Mouse (Mus musculus) myocyte (in vitro differentiated cells): Measurements from ENCODE around the gene Ablim2.

Source experiments
- CEBPB ChIP-seq: IDR thresholded peaks from 2 replicates; pipeline ENCODE4 v1.6.1; 2011; ENCODE audit warnings: mild to moderate bottlenecking, moderate library complexity; ENCODE audit not compliant: poor library complexity, insufficient read depth, severe bottlenecking
- E2F4 ChIP-seq: IDR thresholded peaks from one replicate; pipeline ENCODE4 v1.6.1; 2011; ENCODE audit warnings: mild to moderate bottlenecking, control low read depth, moderate library complexity; ENCODE audit not compliant: insufficient read depth
- MAX ChIP-seq: IDR thresholded peaks from one replicate; pipeline ENCODE4 v1.6.1; 2011; ENCODE audit warnings: low read depth, mild to moderate bottlenecking, control low read depth
- MYOD1 ChIP-seq, 3 experiments: IDR thresholded peaks; one replicate each; pipeline ENCODE4 v1.6.1; 2011; ENCODE audit warnings: control low read depth in 2 of 3, low read depth in 2 of 3, mild to moderate bottlenecking in 2 of 3, moderate library complexity in 1 of 3; ENCODE audit not compliant: insufficient read length in 2 of 3, control insufficient read depth in 1 of 3
- MYOG ChIP-seq, 3 experiments: IDR thresholded peaks; one replicate each; pipeline ENCODE4 v1.6.1; 2011; ENCODE audit warnings: control low read depth in 2 of 3, low read depth in 2 of 3, mild to moderate bottlenecking in 2 of 3; ENCODE audit not compliant: insufficient read length in 2 of 3, control insufficient read depth in 1 of 3, insufficient read depth in 1 of 3
- POLR2A ChIP-seq: IDR thresholded peaks from one replicate; pipeline ENCODE4 v1.6.1; 2011; ENCODE audit warnings: low read depth, mild to moderate bottlenecking, control low read depth, moderate library complexity; ENCODE audit not compliant: insufficient read length
- POLR2AphosphoS2 ChIP-seq: IDR thresholded peaks from one replicate; pipeline ENCODE4 v1.6.1; 2011; ENCODE audit warnings: low read depth, control low read depth; ENCODE audit not compliant: insufficient read length
- REST ChIP-seq: IDR thresholded peaks from one replicate; pipeline ENCODE4 v1.6.1; 2011; ENCODE audit warnings: mild to moderate bottlenecking, control low read depth, moderate library complexity; ENCODE audit not compliant: insufficient read depth, insufficient read length
- TCF12 ChIP-seq: IDR thresholded peaks from one replicate; pipeline ENCODE4 v1.6.1; 2011; ENCODE audit warnings: mild to moderate bottlenecking, control low read depth; ENCODE audit not compliant: poor library complexity, insufficient read depth, severe bottlenecking
- USF1 ChIP-seq: IDR thresholded peaks from one replicate; pipeline ENCODE4 v1.6.1; 2011; ENCODE audit warnings: low read depth, mild to moderate bottlenecking, control low read depth, moderate library complexity

DNA sequence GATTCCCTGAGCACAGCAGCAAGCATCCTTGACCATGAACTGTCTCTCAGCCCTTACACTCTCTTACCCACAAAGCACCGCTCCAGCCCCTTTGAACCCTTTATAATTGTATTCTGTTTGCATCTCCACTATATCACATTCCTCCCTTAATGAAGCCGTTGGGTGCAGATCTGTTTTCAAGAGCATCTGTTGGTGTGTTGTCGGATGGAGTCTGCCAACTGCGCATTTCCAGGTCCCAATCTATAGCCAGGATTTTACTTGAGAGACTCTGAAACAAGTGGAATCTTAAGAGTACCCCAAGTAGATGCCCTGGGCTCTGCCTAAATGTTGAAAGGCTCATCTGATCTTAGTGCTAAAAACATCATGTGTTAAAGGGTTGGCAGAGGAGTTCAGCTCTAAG is 138.9 kb downstream of the Ablim2 start:
- TF ChIP-seq TCF12 (no peak), POLR2A (no peak), MYOG (IDR thresholded peaks at IDR 0.05; ENCODE audit: control insufficient read depth in 1 of 3, insufficient read depth in 1 of 3, insufficient read length in 2 of 3, low read depth in 2 of 3) (no peak), E2F4 (no peak), MYOD1 (IDR thresholded peaks at IDR 0.05; ENCODE audit: control insufficient read depth in 1 of 3, insufficient read length in 2 of 3, low read depth in 2 of 3) (no peak), POLR2AphosphoS2 (no peak), REST (no peak), MAX (no peak), CEBPB (no peak), USF1 (no peak)
